Mouse (Mus musculus): ENCODE measurements around the gene Tk1.

DNA sequence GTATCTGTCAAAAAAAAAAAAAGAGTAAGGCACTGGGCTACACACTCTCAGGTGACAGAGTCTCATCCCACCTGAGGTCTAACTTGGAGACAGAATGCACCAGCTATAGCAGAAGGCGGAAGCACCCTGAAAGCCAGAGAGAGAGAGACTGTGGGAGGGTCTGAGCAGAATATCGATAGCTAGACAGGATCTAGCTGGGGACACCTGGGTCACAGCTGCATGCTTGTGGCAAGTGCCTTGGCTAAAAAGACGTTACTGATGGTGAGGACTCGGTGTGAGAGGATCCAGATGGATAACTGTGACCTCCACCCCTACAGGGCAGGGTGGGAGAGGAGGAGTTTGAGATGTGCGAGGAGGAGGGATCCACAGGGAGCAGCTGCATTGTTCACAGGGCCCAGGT lies 28.9 kb downstream of the Tk1 start:
- no peak for TF ChIP-seq CTCF (conservative IDR thresholded peaks at IDR 0.05; ENCODE audit: low read length)
- no peak for TF ChIP-seq NANOG (IDR thresholded peaks at IDR 0.05; ENCODE audit: borderline replicate concordance, low read length)
